Mouse (Mus musculus): ENCODE data around the gene Dnal4.
A peak's percentile ranks its signal among the peaks of the same experiment; 100 is the strongest.

Gene Dnal4

DNA sequence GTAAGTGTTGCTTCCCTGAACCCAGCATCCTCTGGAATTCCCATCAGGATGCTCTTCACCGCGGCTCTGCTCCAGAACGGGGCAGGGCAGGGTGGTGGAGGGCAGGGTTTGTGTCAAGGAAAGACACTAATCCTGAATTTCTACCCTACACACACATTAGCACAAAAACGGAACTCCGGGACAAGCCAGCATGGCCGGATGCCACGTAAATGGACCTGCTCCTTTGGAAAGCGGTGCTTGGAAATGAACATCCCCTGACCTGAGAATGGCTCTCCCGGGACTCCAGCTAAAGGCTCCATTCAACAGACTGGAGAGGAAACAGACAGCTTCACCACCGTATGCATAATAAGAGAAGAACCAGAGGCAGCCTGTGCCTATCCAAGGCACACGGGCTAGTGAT is 23.1 kb upstream of the Dnal4 start:
- no peak for DNase-seq (ENCODE audit: low spot score in 2 of 2)

- no peak for DNase-seq (ENCODE audit: low spot score in 2 of 2)
Observed at GRCm38 (mm10) chr15:79798591-79798990, 20.9 kb upstream of the Dnal4 start.

DNA sequence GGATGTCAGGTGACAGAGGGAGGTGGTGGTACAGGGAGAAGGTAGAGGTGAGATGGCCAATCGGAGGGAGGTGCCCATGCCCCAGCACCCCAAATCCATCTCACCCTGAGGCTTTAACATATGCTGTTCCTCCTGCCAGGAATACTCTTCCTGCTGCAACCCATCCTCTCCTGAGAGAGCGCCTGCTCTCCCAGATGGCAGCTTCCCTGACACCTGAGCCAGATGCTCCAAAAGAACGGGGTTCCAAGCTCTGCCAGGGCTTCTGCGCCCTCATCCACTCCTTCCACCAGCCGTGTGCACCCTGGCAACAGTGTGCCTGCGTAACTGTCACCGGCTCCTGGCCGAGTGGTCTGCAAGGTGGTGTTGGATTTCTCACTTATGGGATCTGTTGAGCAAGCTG is 20.0 kb upstream of the Dnal4 start:
- DNase-seq (ENCODE audit: low spot score in 2 of 2): no peak

GRCm38 (mm10) chr15:79797096-79797495 is 19.4 kb upstream of the Dnal4 start:
- DNase-seq (ENCODE audit: low spot score in 2 of 2): no peak

GRCm38 (mm10) chr15:79796256-79796655 is 18.6 kb upstream of the Dnal4 start:
- DNase-seq (ENCODE audit: low spot score in 2 of 2): no peak

DNA sequence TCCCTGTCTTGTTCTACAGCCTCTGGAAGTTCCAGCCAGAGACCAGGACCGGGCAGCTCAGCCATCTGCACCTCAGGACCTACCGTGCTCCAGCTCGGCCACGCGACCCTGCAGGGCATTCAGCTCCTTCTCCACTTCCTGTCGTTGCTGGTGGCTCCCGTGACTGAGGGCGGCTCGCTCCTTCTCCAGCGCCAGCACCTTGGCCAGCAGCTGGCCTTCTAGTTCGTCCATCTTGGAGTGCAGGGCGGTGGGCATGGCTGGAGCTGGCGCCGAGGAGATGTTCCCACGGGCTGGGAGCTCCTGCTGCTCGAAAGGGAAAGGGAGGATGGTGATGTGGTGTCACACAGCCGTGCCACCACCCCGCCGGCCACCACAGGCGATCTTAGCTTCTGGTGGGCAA is 16.5 kb upstream of the Dnal4 start:
- DNase-seq (ENCODE audit: low spot score in 2 of 2): no peak

GRCm38 (mm10) chr15:79793076-79793475 is 15.4 kb upstream of the Dnal4 start:
- DNase-seq (ENCODE audit: low spot score in 2 of 2): no peak

DNA sequence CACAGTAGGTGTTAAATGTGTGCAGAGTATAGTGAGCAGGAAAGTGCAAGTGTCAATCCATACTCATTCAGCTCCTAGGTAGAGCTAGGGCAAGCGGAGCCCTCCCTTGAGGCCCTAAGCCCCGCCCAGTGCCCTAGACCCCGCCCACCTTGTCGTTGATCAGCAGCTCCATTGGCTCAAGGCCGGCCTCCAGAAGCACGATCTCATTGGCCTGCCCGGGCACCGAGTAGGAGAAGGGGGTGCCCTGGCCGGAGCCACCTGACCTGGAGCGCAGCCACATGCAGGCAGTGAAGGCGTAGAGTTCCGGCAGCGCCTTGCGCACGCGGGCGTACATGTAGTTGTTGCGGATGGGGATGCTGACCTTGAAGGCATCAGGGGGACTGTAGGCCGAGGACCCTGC is 14.8 kb upstream of the Dnal4 start:
- DNase-seq (ENCODE audit: low spot score in 2 of 2): no peak

- DNase-seq (ENCODE audit: low spot score in 2 of 2): peak in 1 of 2 experiments; percentile 38
Observed at GRCm38 (mm10) chr15:79791502-79791901, 13.9 kb upstream of the Dnal4 start.

GRCm38 (mm10) chr15:79790905-79791304 is 13.3 kb upstream of the Dnal4 start:
- DNase-seq (ENCODE audit: low spot score in 2 of 2): no peak

DNA sequence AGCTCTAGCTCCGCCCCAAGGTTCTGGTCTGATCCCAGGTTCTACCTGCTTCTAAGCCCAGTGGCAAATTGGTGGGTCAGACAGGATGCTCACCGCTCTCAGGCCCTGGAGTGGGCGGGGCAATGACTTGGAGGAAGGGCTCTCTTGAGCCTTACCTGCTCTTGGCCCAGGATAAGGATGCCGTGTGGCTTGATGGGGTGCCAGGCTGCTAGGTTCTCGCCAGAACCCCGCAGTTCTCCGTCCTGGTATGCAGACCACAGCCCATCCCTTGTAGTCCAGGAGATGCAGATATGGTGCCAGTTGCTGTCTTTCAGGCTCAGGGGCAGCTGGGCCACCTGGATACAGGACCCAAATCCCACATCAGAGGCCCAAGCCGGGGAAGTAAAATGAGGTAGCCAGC is 12.5 kb upstream of the Dnal4 start:
- no peak for DNase-seq (ENCODE audit: low spot score in 2 of 2)

DNA sequence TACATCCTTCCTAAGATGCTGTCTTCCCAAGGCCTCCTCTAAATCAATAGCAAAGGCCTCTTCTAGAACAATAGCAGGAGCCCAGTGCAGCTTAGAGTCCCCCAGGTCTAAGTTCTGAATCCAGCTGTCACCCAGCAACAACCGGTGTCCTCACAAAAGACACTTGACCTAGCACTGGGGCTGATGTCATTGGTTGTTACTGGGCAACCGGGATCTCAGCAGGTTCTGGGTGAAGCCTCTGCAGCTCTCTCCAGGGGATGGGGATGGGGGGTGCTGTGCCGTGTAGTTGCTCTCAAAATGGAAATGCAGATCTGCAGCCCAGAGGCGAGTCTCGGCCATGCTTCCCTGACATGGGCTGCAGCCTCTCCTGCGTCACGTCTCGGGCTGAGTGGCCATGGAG is 10.2 kb upstream of the Dnal4 start:
- no peak for DNase-seq (ENCODE audit: low spot score in 2 of 2)

DNA sequence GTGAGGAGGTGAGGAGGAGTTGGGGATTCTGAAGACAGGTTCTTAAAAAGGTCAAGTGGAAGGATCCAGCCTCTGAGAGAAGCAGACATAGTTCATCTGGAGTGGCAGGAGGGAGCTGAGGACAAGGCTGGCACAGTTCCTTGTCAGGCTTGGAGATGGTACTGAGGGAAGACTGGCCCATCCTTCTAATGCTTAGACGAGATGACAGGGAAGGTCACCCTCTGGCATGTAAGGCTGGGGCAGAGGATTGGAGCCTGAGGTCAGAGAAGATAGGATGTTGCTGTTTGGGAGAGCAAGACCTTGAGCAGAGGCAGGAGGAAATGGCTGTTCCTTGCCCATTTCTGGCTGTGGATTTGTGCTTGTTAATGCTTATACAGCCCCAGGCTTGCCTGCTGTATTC is 7.4 kb upstream of the Dnal4 start:
- DNase-seq (ENCODE audit: low spot score in 2 of 2): no peak

GRCm38 (mm10) chr15:79775662-79776061 is 2.0 kb downstream of the Dnal4 start:
- no peak for DNase-seq (ENCODE audit: low spot score in 2 of 2)

- peak; percentile 94 to 97 for DNase-seq (ENCODE audit: low spot score in 2 of 2)
Observed at GRCm38 (mm10) chr15:79774117-79775027, 3.3 kb downstream of the Dnal4 start.

DNA sequence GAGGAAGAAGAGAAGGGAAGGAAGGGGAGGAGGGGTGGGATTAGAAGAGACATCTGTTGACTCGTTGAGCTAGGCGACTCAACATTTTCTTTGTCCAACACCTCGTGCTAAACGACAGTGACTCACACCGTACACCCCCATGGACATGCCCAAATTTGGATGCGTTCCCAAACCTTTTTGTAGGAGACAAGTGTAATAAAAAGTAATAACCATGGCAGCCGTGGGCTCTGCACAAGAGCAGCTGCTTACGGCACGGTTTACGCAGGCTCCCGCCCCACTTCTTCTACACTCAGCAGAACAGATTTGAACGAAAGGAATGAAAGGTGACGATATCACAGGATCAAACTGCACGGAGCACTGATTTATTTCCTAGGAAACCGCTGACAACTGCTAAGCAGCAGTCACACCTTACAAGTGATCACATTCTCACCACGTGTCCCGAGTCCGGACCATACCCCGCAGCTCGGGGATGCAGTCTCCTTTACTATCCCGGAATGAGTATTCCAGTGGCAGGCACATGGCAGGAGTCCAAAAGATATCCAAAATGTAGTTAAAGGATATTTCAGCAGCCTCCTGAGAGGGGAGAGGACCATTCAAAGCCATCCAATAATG is 6.9 kb downstream of the Dnal4 start:
- no peak for DNase-seq (ENCODE audit: low spot score in 2 of 2)

GRCm38 (mm10) chr15:79768302-79768701 is 9.3 kb downstream of the Dnal4 start:
- no peak for DNase-seq (ENCODE audit: low spot score in 2 of 2)

DNA sequence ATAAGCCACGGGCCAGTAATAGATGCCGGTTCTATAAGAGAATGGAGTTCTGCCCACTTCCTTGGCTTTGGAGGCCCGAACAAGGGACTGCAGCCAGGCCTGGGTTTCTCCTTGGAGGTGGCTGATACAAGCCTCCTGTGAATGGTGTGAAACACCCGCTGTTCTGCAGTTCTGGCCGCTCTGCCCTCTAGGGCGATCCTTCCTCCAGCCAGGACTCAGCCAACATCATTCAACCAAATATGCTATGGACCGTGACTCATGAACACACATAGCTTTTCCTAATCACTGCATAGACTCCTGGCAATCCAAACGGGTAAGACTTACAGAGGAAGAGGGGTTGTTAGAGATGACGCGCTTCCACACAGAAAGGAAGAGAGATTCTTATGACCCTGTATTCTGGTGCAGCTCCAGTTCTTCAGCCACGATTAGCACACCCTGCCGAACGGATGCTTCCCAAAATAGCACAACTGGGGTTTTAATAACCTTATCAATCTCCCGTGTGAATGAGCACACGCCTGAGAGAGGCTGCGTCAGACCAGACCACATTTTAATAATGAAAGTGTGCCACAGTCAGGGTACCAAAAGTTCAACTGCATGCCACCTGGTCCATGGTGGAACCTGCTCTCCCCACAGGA is 10.2 kb downstream of the Dnal4 start:
- no peak for DNase-seq (ENCODE audit: low spot score in 2 of 2)

GRCm38 (mm10) chr15:79766586-79767071 is 11.0 kb downstream of the Dnal4 start:
- DNase-seq (ENCODE audit: low spot score in 2 of 2): no peak

DNA sequence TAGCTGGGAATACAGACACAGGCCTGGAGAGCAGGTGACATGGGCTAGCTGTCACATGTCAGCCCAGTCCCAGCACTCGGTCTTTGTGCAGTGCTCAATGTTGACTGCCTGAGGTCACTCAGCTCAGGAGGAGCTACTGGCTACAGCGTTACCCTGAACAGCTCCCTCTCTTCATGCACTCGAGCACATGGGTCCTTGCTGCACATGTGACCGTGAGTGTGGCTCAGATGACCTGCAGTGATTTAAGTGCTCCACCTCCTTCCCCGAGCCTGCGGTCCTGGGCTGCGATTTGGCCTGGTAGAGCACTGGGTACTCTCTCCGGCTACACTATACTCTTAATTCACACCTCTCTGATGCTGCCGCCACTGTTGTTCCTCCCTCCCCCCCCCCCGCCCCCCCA is 11.5 kb downstream of the Dnal4 start:
- no peak for DNase-seq (ENCODE audit: low spot score in 2 of 2)

GRCm38 (mm10) chr15:79765361-79765760 is 12.3 kb downstream of the Dnal4 start:
- DNase-seq (ENCODE audit: low spot score in 2 of 2): no peak

DNA sequence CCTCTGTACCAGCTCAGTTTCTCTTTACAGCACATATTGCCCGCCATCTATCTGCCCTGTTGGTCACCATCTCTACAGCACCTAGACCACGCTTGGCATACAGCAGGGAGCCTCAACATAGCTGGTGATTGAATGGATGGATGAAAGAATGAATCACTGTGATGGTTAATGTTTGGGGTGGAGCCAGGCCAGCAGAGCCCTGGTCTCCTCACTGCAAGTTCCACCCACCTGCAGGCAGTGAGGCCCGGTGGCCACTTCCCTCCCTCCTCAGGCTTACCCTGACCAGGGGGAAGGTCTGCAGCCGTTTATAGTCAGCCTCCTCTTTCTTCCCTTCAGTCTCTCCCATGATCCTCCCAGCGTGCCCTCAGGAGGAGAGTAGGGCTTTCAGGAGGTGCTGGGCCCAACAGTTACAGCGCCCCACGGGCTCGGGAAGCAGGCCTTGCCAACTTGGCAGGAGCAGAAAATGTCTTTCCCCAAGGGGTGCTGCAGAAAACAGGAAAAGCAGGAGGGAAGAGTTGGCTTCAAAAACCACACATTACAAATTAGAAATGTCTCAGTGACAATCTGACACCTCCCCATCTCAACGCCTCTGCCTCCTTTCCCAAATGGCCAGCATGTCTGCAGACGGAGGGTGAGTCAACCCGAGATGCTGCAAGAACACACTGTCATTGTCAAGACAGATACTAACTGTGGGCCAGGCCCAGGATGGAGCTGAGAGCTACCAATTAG is 12.9 kb downstream of the Dnal4 start:
- DNase-seq (ENCODE audit: low spot score in 2 of 2): no peak

Measured in urinary bladder, postnatal 4 days (tissue).